Mouse (Mus musculus): ENCODE measurements around the gene Sap30bp.

The Sap30bp gene

DNA sequence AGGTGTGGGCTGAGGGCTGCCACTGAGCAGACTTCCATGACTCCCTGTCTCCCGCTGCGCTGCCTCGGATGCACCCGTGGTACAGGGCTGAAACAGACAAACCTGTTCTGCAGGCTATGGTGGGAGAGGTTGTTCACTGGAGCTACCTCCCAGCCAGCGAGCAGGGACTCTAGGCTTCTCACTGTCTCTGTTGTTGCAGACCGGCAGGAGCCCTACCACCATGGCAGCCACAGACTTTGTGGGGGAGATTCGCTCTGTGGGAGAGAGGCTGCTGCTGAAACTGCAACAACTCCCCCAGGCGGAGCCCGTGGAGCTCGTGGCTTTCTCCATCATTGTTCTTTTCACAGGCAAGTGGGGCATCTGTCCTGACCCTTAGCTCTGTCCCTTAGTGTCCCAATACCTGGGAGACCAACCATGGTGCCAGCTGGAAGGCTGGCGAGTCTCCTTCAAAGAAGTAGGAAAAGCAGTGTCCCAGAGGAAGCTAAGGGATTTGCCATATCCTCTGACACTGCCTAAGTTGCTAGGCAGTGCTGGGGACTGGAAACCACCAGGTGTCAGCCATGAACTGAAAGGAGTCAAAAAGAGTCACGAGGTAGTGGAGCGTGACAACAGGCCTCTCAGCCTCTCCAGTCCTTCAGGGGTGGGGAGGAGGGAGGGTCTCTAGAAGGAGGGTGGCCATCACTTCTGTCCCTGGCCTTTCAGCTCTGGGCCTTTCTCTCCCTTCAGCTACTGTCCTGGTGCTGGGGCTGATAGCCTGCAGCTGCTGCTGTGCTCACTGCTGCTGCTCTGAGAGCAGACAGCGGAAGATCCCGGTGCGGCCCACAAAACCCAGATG is 27.9 kb upstream of the Sap30bp start:
- DNase-seq (ENCODE audit: low read depth), result no peak

DNA sequence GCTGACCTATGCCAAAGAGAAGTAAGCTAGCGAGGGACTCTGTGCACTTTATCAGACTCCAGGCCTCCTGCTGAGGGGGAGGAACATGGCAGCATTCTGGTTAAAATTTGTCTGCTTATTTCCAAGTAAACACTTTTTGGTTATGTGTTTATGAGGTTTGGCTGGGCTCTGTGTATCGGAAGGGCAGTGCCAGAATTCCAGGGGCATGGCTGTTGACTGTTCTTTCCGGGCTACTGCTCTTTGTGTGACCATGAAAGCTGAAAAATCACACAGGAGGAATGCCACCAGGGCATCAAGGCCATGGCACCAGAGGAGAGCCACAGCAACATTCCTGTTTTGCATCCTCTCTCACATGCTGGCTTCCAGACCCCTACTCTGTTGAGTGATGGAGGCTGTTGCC is 27.0 kb upstream of the Sap30bp start:
- DNase-seq (ENCODE audit: low read depth), result no peak

- no peak for DNase-seq (ENCODE audit: low read depth)
These were observed 26.6 kb upstream of the Sap30bp start for GRCm38 (mm10) chr11:115906521-115906920.

DNA sequence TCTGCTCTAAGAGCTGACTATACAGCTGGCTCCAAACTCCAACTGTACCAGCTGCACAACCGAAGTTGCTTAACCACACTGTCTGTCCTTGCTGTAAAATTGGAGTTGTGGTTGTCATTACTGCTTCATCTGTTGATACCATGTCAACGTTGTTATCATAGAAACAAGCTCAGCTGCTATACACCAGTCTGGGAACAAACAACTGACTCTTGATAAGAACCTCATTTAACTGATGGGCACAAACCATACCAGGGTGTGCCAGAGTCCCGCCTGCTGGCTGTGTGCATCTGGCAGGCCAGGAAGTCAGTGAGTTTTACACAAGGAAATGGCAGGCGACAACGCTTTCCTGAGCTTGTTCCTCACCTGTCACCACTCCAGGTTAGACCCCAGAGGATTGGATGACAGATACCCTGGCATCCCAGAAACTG is 21.9 kb upstream of the Sap30bp start:
- no peak for DNase-seq (ENCODE audit: low read depth)

DNA sequence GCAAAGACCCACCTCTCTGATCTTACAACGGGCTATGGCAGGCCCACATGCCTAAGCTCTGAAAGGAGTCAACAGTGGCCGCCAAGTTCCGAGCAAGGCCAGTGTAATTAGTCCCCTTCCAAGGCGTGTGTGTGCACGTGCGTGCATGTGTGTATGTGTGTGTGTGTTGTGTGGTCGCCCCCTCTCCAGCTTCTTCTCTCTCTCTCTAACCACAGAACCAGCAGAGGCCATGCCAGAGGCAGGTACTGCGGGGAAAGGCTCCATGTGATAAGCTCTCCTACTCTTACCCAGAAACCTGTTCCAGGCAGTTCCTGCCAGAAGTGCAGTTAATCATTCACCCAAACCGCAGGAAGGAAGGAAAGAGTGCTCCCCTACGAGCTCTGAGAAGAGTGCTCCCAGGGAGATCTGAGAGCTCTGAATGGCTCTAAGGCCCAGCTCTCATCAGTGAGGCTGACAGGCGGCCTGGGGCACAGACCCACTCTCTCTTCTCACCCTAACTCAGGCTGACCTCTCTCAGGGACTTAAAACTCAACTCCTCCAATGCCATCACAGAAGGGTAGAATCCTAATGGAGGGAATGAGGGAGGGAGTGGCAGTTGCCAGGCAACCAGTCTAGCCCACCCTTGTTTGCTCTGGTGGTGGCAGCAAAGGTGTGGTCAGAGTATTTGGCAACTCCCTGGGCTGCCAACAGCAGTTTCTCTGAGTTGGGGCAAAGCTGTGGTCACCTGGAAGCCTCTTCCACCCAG is 21.3 kb upstream of the Sap30bp start, which contains the start of gene Smim6:
TSS of gene Smim6 (plus strand) at position 386 of the 745 bp plus-strand sequence.
- no peak for DNase-seq (ENCODE audit: low read depth)

DNA sequence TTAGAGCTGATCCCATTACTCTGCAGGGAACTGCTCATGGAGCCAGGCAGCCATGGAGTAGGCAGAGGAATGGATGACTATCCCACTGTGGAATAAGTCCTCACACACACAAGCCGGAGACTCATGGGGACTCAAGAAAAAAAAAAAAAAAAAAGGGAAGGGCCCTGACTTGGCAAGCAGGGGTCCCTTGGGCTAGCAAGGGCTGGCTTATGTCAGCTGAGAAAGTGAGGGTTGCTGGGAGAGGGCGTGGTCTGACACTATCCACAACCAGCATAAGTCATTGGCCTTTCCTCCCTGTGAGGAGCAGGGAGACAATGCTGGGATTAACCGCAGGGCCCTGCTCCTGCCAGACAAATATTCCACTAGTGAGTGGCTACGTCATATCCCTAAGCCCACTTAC is 16.5 kb upstream of the Sap30bp start:
- no peak for DNase-seq (ENCODE audit: low read depth)

- DNase-seq (ENCODE audit: low read depth), result no peak
These were observed 14.4 kb upstream of the Sap30bp start for GRCm38 (mm10) chr11:115918637-115919036.

DNA sequence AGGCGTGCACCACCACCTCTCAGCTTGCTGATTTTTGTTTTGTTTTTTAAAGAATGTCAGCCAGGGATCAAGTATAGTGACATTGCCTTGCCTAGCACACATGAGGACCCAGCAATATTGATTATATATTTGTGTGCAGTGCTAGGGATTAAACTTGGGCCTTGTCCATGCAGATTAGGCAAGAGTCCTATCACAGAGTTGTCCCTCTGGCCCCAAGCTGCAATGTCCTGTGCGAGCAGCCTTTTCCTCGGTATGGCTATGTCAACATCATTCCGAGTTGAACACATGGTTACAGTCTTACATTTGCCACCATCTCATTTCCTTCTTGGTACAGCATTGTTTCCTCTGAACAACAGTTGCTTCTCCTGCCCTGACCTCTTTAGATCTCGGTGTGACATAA is 14.0 kb upstream of the Sap30bp start:
- no peak for DNase-seq (ENCODE audit: low read depth)

DNA sequence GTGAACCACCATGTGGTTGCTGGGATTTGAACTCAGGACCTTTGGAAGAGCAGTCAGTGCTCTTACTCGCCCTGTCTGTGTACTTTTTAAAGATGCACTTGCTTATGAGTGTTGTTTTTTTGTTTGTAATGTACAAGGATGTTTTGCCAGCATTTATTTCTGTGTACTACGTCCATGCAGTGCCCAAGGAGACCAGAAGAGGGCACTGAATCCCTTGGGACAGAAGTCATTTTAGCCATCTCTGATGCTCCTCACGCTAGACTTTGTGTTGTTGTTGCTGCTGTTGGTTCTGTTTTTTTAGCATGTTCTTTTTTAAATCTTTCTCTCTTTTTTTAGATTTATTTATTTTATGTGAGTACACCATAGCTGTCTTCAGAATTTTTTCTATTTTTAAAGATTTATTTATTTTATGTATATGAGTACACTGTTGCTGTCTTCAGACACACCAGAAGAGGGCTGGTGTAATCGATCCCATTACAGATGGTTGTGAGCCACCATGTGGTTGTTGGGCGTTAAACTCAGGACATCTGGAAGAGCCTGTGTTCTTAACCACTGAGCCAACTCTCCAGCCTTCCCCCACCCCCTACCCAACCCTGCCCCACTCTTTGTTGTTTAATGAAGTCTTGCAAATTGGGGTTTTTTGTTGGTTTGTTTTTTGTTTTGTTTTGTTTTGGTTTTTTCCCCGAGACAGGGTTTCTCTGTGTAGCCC is 12.8 kb upstream of the Sap30bp start:
- peak; percentile 44 for DNase-seq (ENCODE audit: low read depth)

DNA sequence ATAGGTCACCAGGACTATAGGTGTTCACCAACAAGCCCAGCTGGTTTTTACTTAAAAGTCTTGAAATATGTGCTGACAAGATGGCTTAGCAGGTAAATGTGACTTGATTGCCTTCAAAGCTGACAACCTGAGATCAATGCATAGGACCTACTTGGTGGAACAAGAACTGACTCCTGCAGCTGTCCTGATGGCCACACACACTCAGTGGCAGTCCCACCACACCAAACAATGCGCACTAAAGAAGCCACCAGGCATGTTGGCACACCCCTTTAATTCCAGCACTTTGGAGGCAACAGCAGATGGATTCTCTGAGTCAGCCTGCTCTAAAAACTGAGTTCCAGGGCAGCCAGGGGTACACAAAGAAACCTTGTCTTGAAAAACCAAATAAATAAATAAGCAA is 11.1 kb upstream of the Sap30bp start:
- no peak for DNase-seq (ENCODE audit: low read depth)

- no peak for DNase-seq (ENCODE audit: low read depth)
These were observed 4.1 kb upstream of the Sap30bp start for GRCm38 (mm10) chr11:115929031-115929430.

GRCm38 (mm10) chr11:115929818-115930217 is 3.3 kb upstream of the Sap30bp start:
- DNase-seq (ENCODE audit: low read depth), result no peak

- DNase-seq (ENCODE audit: low read depth), result no peak
These were observed 1.8 kb upstream of the Sap30bp start for GRCm38 (mm10) chr11:115931235-115931634.

GRCm38 (mm10) chr11:115933747-115934110 is 647 bp downstream of the Sap30bp start:
- no peak for DNase-seq (ENCODE audit: low read depth)

- DNase-seq (ENCODE audit: low read depth), result no peak
These were observed 6.7 kb downstream of the Sap30bp start for GRCm38 (mm10) chr11:115939690-115940329.

DNA sequence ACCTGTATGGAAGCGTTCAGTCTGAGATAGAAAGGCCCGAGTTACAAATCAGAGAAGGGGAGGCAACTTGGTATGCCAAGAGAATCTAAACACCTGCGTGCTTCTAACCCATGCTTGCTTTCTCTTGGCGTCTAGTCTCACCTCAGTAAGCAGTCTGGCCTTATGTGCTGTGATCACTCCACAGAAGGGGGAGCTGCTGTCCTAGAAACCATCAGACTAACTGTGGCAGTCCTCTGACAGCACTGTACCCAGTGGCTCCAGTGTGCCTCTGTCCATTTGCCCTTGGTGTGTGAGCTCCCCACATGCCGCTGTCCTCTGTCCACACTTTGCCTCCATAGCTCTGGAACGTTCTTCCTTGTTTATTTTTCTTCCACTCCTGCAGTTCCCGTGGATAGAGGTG is 8.9 kb downstream of the Sap30bp start:
- DNase-seq (ENCODE audit: low read depth), result no peak

- no peak for DNase-seq (ENCODE audit: low read depth)
These were observed 12.2 kb downstream of the Sap30bp start for GRCm38 (mm10) chr11:115945247-115945646.

DNA sequence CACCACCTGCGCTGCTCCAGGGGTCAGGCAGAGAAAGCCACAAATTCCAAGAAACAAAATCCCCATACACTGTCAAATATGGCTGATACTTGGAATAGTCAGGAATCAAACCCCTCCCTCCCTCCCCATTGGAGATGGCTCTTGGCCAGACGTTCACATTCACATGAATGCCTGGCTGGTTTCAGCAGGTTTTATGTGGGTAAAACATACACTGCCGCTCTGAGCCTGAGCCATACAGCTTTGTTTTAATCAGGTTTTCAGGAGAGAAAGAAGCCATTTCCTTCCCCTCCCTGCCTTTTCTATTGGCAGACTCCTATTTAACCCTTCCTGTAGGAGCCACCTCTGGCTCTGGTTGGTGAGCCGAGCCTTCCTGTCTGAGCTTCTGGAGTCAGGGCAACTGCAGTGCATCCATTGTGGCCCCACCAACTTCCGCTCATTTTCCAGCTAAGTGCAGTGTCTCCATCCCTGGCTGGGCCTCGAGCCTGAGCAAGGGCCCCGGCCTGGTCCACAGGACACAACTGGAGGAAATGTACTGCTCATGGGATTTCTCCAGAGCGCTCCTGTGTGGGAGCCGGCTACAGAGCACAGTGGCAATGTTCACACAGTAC is 13.2 kb downstream of the Sap30bp start:
- DNase-seq (ENCODE audit: low read depth), result no peak

GRCm38 (mm10) chr11:115948316-115948715 is 15.2 kb downstream of the Sap30bp start:
- no peak for DNase-seq (ENCODE audit: low read depth)

GRCm38 (mm10) chr11:115950719-115951118 is 17.6 kb downstream of the Sap30bp start:
- no peak for DNase-seq (ENCODE audit: low read depth)

DNA sequence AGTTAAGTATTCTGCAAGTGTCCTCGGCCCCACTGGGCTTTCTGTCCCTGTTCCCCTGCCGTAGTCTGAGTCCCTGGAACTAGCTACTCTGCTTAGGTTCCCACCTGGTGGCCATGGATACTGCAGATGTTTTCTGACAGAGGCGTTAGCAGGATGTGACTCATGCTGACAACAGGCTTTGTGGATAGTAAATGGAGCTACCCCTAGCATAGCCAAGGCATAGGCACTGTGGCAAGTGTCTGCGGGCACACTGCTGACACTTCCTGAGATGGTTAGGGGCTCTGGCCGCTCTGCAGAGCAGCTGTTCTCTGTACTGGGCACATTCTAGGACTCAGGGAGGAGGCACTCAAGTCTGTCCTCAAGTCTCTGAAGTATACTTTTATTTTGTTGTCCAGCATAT is 21.6 kb downstream of the Sap30bp start:
- no peak for DNase-seq (ENCODE audit: low read depth)

Measured in fibroblast of lung, adult 2 months (primary cell).